Mouse (Mus musculus): ENCODE data around the gene Hba-x. TPM values are rescaled to one million over a fixed set of nuclear protein-coding genes. Genes with fewer than 3 reads are reported as not detected.

The Hba-x gene
- total RNA-seq, 2 experiments from 2014 or later: not detected

- no peak for DNase-seq (ENCODE audit: low spot score in 2 of 2)
Measured at GRCm38 (mm10) chr11:32320507-32321195, 44.5 kb downstream of the Hba-x start.

DNA sequence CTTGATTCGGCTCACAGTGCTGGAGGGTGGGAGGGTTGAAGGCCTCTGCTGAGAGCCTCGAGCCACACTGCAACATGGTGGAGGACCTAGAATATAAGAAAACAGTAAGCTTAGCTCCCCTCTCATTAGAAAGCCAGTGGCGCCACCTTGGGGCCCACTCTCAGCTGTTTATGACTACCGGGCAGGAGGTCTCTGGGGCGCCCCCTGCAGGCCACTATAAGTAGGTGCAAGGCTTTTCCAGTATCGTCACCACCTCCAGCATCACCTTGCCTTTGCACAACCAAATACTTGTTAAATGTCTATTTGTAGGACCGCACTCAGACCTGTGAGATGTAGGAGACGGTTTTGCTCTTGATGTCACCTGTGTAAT lies 45.0 kb downstream of the Hba-x start:
- DNase-seq (ENCODE audit: low spot score in 2 of 2): peak; percentile 45 to 69

DNA sequence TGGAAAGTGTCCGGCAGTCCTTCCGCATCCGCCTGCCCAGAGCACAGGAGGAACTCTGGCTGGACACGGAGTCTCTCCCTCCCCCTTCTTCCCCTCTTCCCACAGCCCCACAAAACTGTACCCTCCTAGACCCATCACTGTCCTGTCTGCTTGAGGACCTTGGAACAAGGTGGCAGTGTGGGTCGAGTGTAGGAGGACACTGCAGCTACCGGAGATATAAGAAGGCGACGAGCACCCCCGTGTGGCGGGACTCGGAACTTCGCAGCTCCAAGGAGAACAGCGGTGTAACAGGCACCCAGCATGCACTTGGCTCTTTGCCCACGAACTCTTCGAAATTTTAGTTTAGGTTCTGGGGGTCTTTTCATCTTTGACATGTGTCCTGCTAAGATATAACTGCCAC lies 48.4 kb downstream of the Hba-x start:
- peak; percentile 79 to 90 for DNase-seq (ENCODE audit: low spot score in 2 of 2)

Other genes starting within 250 kb of the Hba-x start
- gene Il9r, start 76.1 kb upstream of the Hba-x start, total RNA-seq (2021): not detected
- gene Snrnp25, start 71.0 kb upstream of the Hba-x start, total RNA-seq (2021): 10 to 100 TPM; 28.3 to 29.3 TPM
- 10 to 100 TPM; 23.6 to 29.5 TPM for gene Rhbdf1, start 54.1 kb upstream of the Hba-x start, total RNA-seq (2021)
- gene Mpg, start 49.9 kb upstream of the Hba-x start, total RNA-seq (2021): 10 to 100 TPM; 19.7 to 21.4 TPM
- 10 to 100 TPM; 57.1 to 63.2 TPM for gene Nprl3, start 8.7 kb upstream of the Hba-x start, total RNA-seq (2021)
- 100 to 1,000 TPM; 527 to 541 TPM for gene Hba-a1, start 7.1 kb downstream of the Hba-x start, total RNA-seq (2021)
- gene Hbq1b, start 10.6 kb downstream of the Hba-x start, total RNA-seq (2021): 1 to 10 TPM; 2.3 to 3.3 TPM
- gene Hba-a2, start 20.1 kb downstream of the Hba-x start, total RNA-seq (2021): 100 to 1,000 TPM; 397 to 459 TPM
- under 1 TPM; 0.93 to 0.99 TPM for gene Hbq1a, start 23.7 kb downstream of the Hba-x start, total RNA-seq (2021)
- gene Sh3pxd2b, start 71.4 kb downstream of the Hba-x start, total RNA-seq (2021): 10 to 100 TPM; 18.9 to 22.6 TPM
- gene Ubtd2, start 179.0 kb downstream of the Hba-x start, total RNA-seq (2021): 10 to 100 TPM; 39.2 to 43.4 TPM

All from layer of hippocampus, postnatal 14 days (tissue).